Mouse (Mus musculus): Measurements from ENCODE around the gene Baiap2l2.

DNA sequence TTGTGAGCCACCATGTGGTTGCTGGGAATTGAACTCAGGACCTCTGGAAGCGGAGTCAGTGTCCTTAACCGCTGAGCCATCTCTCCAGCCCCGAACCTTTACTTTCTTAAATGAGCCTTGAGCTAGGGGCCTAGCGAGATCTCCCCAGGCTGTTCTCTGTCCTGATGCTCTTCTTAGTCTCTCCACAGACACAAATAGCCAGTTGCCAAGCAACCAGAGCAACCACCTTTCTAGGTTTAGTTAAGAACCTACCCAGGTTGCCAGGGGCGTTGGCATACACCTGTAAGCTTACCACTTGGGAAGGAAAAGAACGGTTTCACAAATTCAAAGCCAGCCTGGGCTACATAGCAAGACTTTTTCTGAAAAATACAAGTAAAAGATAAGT is 44.6 kb upstream of the Baiap2l2 start:
- no peak for TF ChIP-seq GATA1 (IDR thresholded peaks at IDR 0.05; ENCODE audit: borderline replicate concordance, low read length)
- TF ChIP-seq FLI1 (IDR thresholded peaks at IDR 0.05; ENCODE audit: low read length) = no peak

Data from megakaryocyte, embryonic 14.5 days (primary cell).